Mouse (Mus musculus): Measurements from ENCODE around the gene Onecut3. TPM values are rescaled to one million over a fixed set of nuclear protein-coding genes. Genes with fewer than 3 reads are reported as not detected.

The Onecut3 gene
- polyA plus RNA-seq (2014; fragmentation: Illumina TruSeq; extraction: RNeasy Lipid Tissue Mini Kit (QIAGEN cat#74804); ENCODE audit: low read depth, low replicate concordance) = not detected

GRCm38 (mm10) chr10:80494732-80495131, at the start of gene Onecut3:
Onecut3 (plus strand) TSS chr10:80494835.

GRCm38 (mm10) chr10:80538710-80539394, 44.2 kb downstream of the Onecut3 start, which contains the start of gene Atp8b3:
Atp8b3 (minus strand) TSS chr10:80539124.

GRCm38 (mm10) chr10:80561116-80561944, 66.7 kb downstream of the Onecut3 start, which contains the start of gene Rexo1:
Rexo1 (minus strand) TSS chr10:80561560.

Other genes with a start within 250 kb of the Onecut3 start
- 0.88 TPM for gene Ndufs7, start 245.7 kb upstream of the Onecut3 start, polyA plus RNA-seq (2014; fragmentation: Illumina TruSeq; extraction: RNeasy Lipid Tissue Mini Kit (QIAGEN cat#74804); ENCODE audit: low read depth, low replicate concordance)
- 1.2 TPM for gene Gamt, start 233.8 kb upstream of the Onecut3 start, polyA plus RNA-seq (2014; fragmentation: Illumina TruSeq; extraction: RNeasy Lipid Tissue Mini Kit (QIAGEN cat#74804); ENCODE audit: low read depth, low replicate concordance)
- 43.5 TPM for gene Dazap1, start 233.3 kb upstream of the Onecut3 start, polyA plus RNA-seq (2014; fragmentation: Illumina TruSeq; extraction: RNeasy Lipid Tissue Mini Kit (QIAGEN cat#74804); ENCODE audit: low read depth, low replicate concordance)
- gene Rps15, start 202.4 kb upstream of the Onecut3 start, polyA plus RNA-seq (2014; fragmentation: Illumina TruSeq; extraction: RNeasy Lipid Tissue Mini Kit (QIAGEN cat#74804); ENCODE audit: low read depth, low replicate concordance) = 0.57 TPM
- gene Apc2, start 198.9 kb upstream of the Onecut3 start, polyA plus RNA-seq (2014; fragmentation: Illumina TruSeq; extraction: RNeasy Lipid Tissue Mini Kit (QIAGEN cat#74804); ENCODE audit: low read depth, low replicate concordance) = not detected
- gene 2310011J03Rik, start 174.3 kb upstream of the Onecut3 start, polyA plus RNA-seq (2014; fragmentation: Illumina TruSeq; extraction: RNeasy Lipid Tissue Mini Kit (QIAGEN cat#74804); ENCODE audit: low read depth, low replicate concordance) = 0.62 TPM
- 3.3 TPM for gene Pcsk4, start 165.3 kb upstream of the Onecut3 start, polyA plus RNA-seq (2014; fragmentation: Illumina TruSeq; extraction: RNeasy Lipid Tissue Mini Kit (QIAGEN cat#74804); ENCODE audit: low read depth, low replicate concordance)
- gene Reep6, start 164.9 kb upstream of the Onecut3 start, polyA plus RNA-seq (2014; fragmentation: Illumina TruSeq; extraction: RNeasy Lipid Tissue Mini Kit (QIAGEN cat#74804); ENCODE audit: low read depth, low replicate concordance) = 35.5 TPM
- 0.31 TPM for gene Adamtsl5, start 146.4 kb upstream of the Onecut3 start, polyA plus RNA-seq (2014; fragmentation: Illumina TruSeq; extraction: RNeasy Lipid Tissue Mini Kit (QIAGEN cat#74804); ENCODE audit: low read depth, low replicate concordance)
- not detected for gene Plk5, start 138.4 kb upstream of the Onecut3 start, polyA plus RNA-seq (2014; fragmentation: Illumina TruSeq; extraction: RNeasy Lipid Tissue Mini Kit (QIAGEN cat#74804); ENCODE audit: low read depth, low replicate concordance)
- 15.6 TPM for gene Mex3d, start 107.2 kb upstream of the Onecut3 start, polyA plus RNA-seq (2014; fragmentation: Illumina TruSeq; extraction: RNeasy Lipid Tissue Mini Kit (QIAGEN cat#74804); ENCODE audit: low read depth, low replicate concordance)
- gene Mbd3, start 95.3 kb upstream of the Onecut3 start, polyA plus RNA-seq (2014; fragmentation: Illumina TruSeq; extraction: RNeasy Lipid Tissue Mini Kit (QIAGEN cat#74804); ENCODE audit: low read depth, low replicate concordance) = 0.49 TPM
- not detected for gene Uqcr11, start 88.0 kb upstream of the Onecut3 start, polyA plus RNA-seq (2014; fragmentation: Illumina TruSeq; extraction: RNeasy Lipid Tissue Mini Kit (QIAGEN cat#74804); ENCODE audit: low read depth, low replicate concordance)
- gene Tcf3, start 61.2 kb upstream of the Onecut3 start, polyA plus RNA-seq (2014; fragmentation: Illumina TruSeq; extraction: RNeasy Lipid Tissue Mini Kit (QIAGEN cat#74804); ENCODE audit: low read depth, low replicate concordance) = 1.1 TPM
- 218 TPM for gene Atp8b3, start 44.3 kb downstream of the Onecut3 start, polyA plus RNA-seq (2014; fragmentation: Illumina TruSeq; extraction: RNeasy Lipid Tissue Mini Kit (QIAGEN cat#74804); ENCODE audit: low read depth, low replicate concordance)
- 1.9 TPM for gene Rexo1, start 66.7 kb downstream of the Onecut3 start, polyA plus RNA-seq (2014; fragmentation: Illumina TruSeq; extraction: RNeasy Lipid Tissue Mini Kit (QIAGEN cat#74804); ENCODE audit: low read depth, low replicate concordance)
- gene Klf16, start 82.5 kb downstream of the Onecut3 start, polyA plus RNA-seq (2014; fragmentation: Illumina TruSeq; extraction: RNeasy Lipid Tissue Mini Kit (QIAGEN cat#74804); ENCODE audit: low read depth, low replicate concordance) = 1.7 TPM
- gene Abhd17a, start 95.5 kb downstream of the Onecut3 start, polyA plus RNA-seq (2014; fragmentation: Illumina TruSeq; extraction: RNeasy Lipid Tissue Mini Kit (QIAGEN cat#74804); ENCODE audit: low read depth, low replicate concordance) = not detected
- 0.88 TPM for gene Scamp4, start 108.0 kb downstream of the Onecut3 start, polyA plus RNA-seq (2014; fragmentation: Illumina TruSeq; extraction: RNeasy Lipid Tissue Mini Kit (QIAGEN cat#74804); ENCODE audit: low read depth, low replicate concordance)
- gene Adat3, start 108.0 kb downstream of the Onecut3 start, polyA plus RNA-seq (2014; fragmentation: Illumina TruSeq; extraction: RNeasy Lipid Tissue Mini Kit (QIAGEN cat#74804); ENCODE audit: low read depth, low replicate concordance) = not detected
- not detected for gene Gm49322, start 111.2 kb downstream of the Onecut3 start, polyA plus RNA-seq (2014; fragmentation: Illumina TruSeq; extraction: RNeasy Lipid Tissue Mini Kit (QIAGEN cat#74804); ENCODE audit: low read depth, low replicate concordance)
- gene Csnk1g2, start 128.0 kb downstream of the Onecut3 start, polyA plus RNA-seq (2014; fragmentation: Illumina TruSeq; extraction: RNeasy Lipid Tissue Mini Kit (QIAGEN cat#74804); ENCODE audit: low read depth, low replicate concordance) = 6.7 TPM
- gene Btbd2, start 162.2 kb downstream of the Onecut3 start, polyA plus RNA-seq (2014; fragmentation: Illumina TruSeq; extraction: RNeasy Lipid Tissue Mini Kit (QIAGEN cat#74804); ENCODE audit: low read depth, low replicate concordance) = 0.13 TPM
- 1.7 TPM for gene Mknk2, start 183.3 kb downstream of the Onecut3 start, polyA plus RNA-seq (2014; fragmentation: Illumina TruSeq; extraction: RNeasy Lipid Tissue Mini Kit (QIAGEN cat#74804); ENCODE audit: low read depth, low replicate concordance)
- 2.6 TPM for gene Mob3a, start 207.1 kb downstream of the Onecut3 start, polyA plus RNA-seq (2014; fragmentation: Illumina TruSeq; extraction: RNeasy Lipid Tissue Mini Kit (QIAGEN cat#74804); ENCODE audit: low read depth, low replicate concordance)
- 20.6 TPM for gene Izumo4, start 207.3 kb downstream of the Onecut3 start, polyA plus RNA-seq (2014; fragmentation: Illumina TruSeq; extraction: RNeasy Lipid Tissue Mini Kit (QIAGEN cat#74804); ENCODE audit: low read depth, low replicate concordance)
- 18.3 TPM for gene Ap3d1, start 247.4 kb downstream of the Onecut3 start, polyA plus RNA-seq (2014; fragmentation: Illumina TruSeq; extraction: RNeasy Lipid Tissue Mini Kit (QIAGEN cat#74804); ENCODE audit: low read depth, low replicate concordance)